Comparison of ENCODE assay signal across 17 mouse cellular contexts in genomic region chr5:38812386-38812785, GRCm38 (mm10).
DNase-seq lines count a peak whose midpoint lies in the region; ATAC-seq and TF ChIP-seq lines count a peak whose summit lies in the region.
"Had no signal": no experiment of that assay in that cellular context is flagged by ENCODE, and none has a peak within 500 bp of the region (broad histone marks: within the 10 kb centered on the region; RNA-seq: fewer than 3 reads in every experiment).

No protein-coding gene starts in this region.

- no peaks in the 10 kb centered on the region for H3K27me3 ChIP-seq in hindbrain, postnatal 0 days (ENCODE audit: insufficient read depth, low read length)
- H3K27me3 ChIP-seq in hindbrain, embryonic 16.5 days (replicated peaks; ENCODE audit: control insufficient read depth, insufficient read depth, low read length), result no peaks in the 10 kb centered on the region
- H3K27me3 ChIP-seq in forebrain, embryonic 16.5 days (replicated peaks; ENCODE audit: control insufficient read depth, insufficient read depth, low read length), result no peaks in the 10 kb centered on the region
- no peaks in the 10 kb centered on the region for H3K27me3 ChIP-seq in neural tube, embryonic 15.5 days (replicated peaks)
- H3K27me3 ChIP-seq: heart, embryonic 12.5 days; midbrain, embryonic 15.5 days had no signal

- peak overlapping the region; percentile 25; the same call in 1 of the 2 replicates for H3K4me2 ChIP-seq in hindbrain, postnatal 0 days (ENCODE audit: low read depth, low read length)
- H3K4me2 ChIP-seq in hindbrain, embryonic 16.5 days (ENCODE audit: low read length), result no peak overlapping the region
- H3K4me2 ChIP-seq in forebrain, embryonic 16.5 days (ENCODE audit: low read length), result peak overlapping the region; percentile 1; the same call in 1 of the 2 replicates
- H3K4me2 ChIP-seq in neural tube, embryonic 15.5 days, result peak overlapping the region; percentile 22; the same call in 1 of the 2 replicates
- H3K4me2 ChIP-seq: heart, embryonic 12.5 days; lung, embryonic 14.5 days; midbrain, embryonic 15.5 days had no signal

- H3K36me3 ChIP-seq in hindbrain, postnatal 0 days (ENCODE audit: insufficient read depth, low read length), result no peaks in the 10 kb centered on the region
- no peaks in the 10 kb centered on the region for H3K36me3 ChIP-seq in hindbrain, embryonic 16.5 days (ENCODE audit: control insufficient read depth, insufficient read depth, low read length)
- no peaks in the 10 kb centered on the region for H3K36me3 ChIP-seq in forebrain, embryonic 16.5 days (ENCODE audit: control insufficient read depth, insufficient read depth)
- no peaks in the 10 kb centered on the region for H3K36me3 ChIP-seq in neural tube, embryonic 15.5 days
- H3K36me3 ChIP-seq: heart, embryonic 12.5 days; midbrain, embryonic 15.5 days had no signal

- H3K9ac ChIP-seq in hindbrain, postnatal 0 days (replicated peaks; ENCODE audit: low read length), result no peak overlapping the region
- no peak overlapping the region for H3K9ac ChIP-seq in hindbrain, embryonic 16.5 days (ENCODE audit: low read depth, low read length)
- no peak overlapping the region for H3K9ac ChIP-seq in forebrain, embryonic 16.5 days (replicated peaks; ENCODE audit: low read depth, low read length)
- no peak overlapping the region for H3K9ac ChIP-seq in neural tube, embryonic 15.5 days (replicated peaks)
- H3K9ac ChIP-seq: heart, embryonic 12.5 days; lung, embryonic 14.5 days; midbrain, embryonic 15.5 days had no signal

- no peak for ATAC-seq in hindbrain, postnatal 0 days
- ATAC-seq in hindbrain, embryonic 16.5 days, result no peak
- no peak for ATAC-seq in forebrain, embryonic 16.5 days
- ATAC-seq in neural tube, embryonic 15.5 days (ENCODE audit: low FRiP score), result no peak
- ATAC-seq: midbrain, embryonic 15.5 days had no signal

- DNase-seq in hindbrain, postnatal 0 days (ENCODE audit: low spot score), result peak; percentile 37
- peak; percentile 55 for DNase-seq in retina, postnatal 1 day
- DNase-seq in retina, embryonic 14.5 days (ENCODE audit: low spot score), result no peak
- no peak for DNase-seq in embryo, embryonic 9.5 days (ENCODE audit: extremely low spot score)
- no peak for DNase-seq in B cell, adult 2 months
- DNase-seq: cerebellum, adult 9-10 months; gastrocnemius, postnatal 36 days; heart, postnatal 36 days; layer of hippocampus, postnatal 36 days; lung, embryonic 14.5 days; thymus, adult 2 months had no signal

- H3K9me3 ChIP-seq in hindbrain, postnatal 0 days (ENCODE audit: low read length), result no peaks in the 10 kb centered on the region
- no peaks in the 10 kb centered on the region for H3K9me3 ChIP-seq in hindbrain, embryonic 16.5 days (ENCODE audit: control insufficient read depth, low read length)
- no peaks in the 10 kb centered on the region for H3K9me3 ChIP-seq in forebrain, embryonic 16.5 days (ENCODE audit: control insufficient read depth, low read length)
- H3K9me3 ChIP-seq in neural tube, embryonic 15.5 days (replicated peaks), result no peaks in the 10 kb centered on the region
- H3K9me3 ChIP-seq: heart, embryonic 12.5 days; midbrain, embryonic 15.5 days had no signal

- 40% methylated on average over 7 of the region's 7 CpGs for WGBS in hindbrain, postnatal 0 days
- WGBS in hindbrain, embryonic 16.5 days, result 40% methylated on average over 7 of the region's 7 CpGs
- 13% methylated on average over 7 of the region's 7 CpGs for WGBS in forebrain, embryonic 16.5 days
- WGBS in neural tube, embryonic 15.5 days, result 44% methylated on average over 7 of the region's 7 CpGs

- TF ChIP-seq CTCF in hindbrain, postnatal 0 days (IDR thresholded peaks at IDR 0.05; ENCODE audit: low read depth), result no peak

- no peak overlapping the region for H3K27ac ChIP-seq in hindbrain, postnatal 0 days
- H3K27ac ChIP-seq in hindbrain, embryonic 16.5 days (ENCODE audit: low read depth, low read length), result no peak overlapping the region
- H3K27ac ChIP-seq in forebrain, embryonic 16.5 days (ENCODE audit: low read length), result no peak overlapping the region
- no peak overlapping the region for H3K27ac ChIP-seq in neural tube, embryonic 15.5 days (replicated peaks)
- H3K27ac ChIP-seq: macrophage; midbrain, embryonic 15.5 days had no signal

- no peak overlapping the region for H3K4me3 ChIP-seq in hindbrain, postnatal 0 days (ENCODE audit: low read length)
- H3K4me3 ChIP-seq in hindbrain, embryonic 16.5 days (ENCODE audit: low read length), result no peak overlapping the region
- H3K4me3 ChIP-seq in forebrain, embryonic 16.5 days (replicated peaks; ENCODE audit: low read length), result no peak overlapping the region
- no peak overlapping the region for H3K4me3 ChIP-seq in neural tube, embryonic 15.5 days (replicated peaks)
- H3K4me3 ChIP-seq: heart, embryonic 12.5 days; midbrain, embryonic 15.5 days had no signal

- H3K4me1 ChIP-seq in hindbrain, postnatal 0 days (ENCODE audit: insufficient read depth, low read length), result peaks cover 3% of the 10 kb centered on the region; the same call in 1 of the 2 replicates
- peaks cover 6% of the 10 kb centered on the region for H3K4me1 ChIP-seq in hindbrain, embryonic 16.5 days (ENCODE audit: control insufficient read depth, insufficient read depth, low read depth, low read length)
- H3K4me1 ChIP-seq in forebrain, embryonic 16.5 days (replicated peaks; ENCODE audit: control insufficient read depth, insufficient read depth, low read length), result peaks cover 17% of the 10 kb centered on the region
- H3K4me1 ChIP-seq in neural tube, embryonic 15.5 days, result peaks cover 18% of the 10 kb centered on the region
- H3K4me1 ChIP-seq: heart, embryonic 12.5 days had no signal

Comparison
In these comparisons a context has a peak if more than half of its experiments do, and no peak if none do; other contexts are left out.
1. DNase-seq: peak in hindbrain, postnatal 0 days (single experiment) and retina, postnatal 1 day (single experiment); none in retina, embryonic 14.5 days (single experiment), embryo, embryonic 9.5 days (single experiment) and B cell, adult 2 months (0 of 2).